Mouse (Mus musculus) brain, embryonic 14.5 days (tissue): ENCODE data around the gene Slc33a1. TPM values are rescaled to one million over a fixed set of nuclear protein-coding genes. Genes with fewer than 3 reads are reported as not detected.

ENCODE experiments used
- DNase-seq: peaks from one replicate; pipeline ENCODE4 v3.0.0-alpha.2; 2011; ENCODE audit warnings: low read depth
- CTCF ChIP-seq: fragments of 200-500 bp; IDR thresholded peaks from 2 replicates; pipeline ENCODE4 v1.5.1; 2012; ENCODE audit warnings: inconsistent platforms, mild to moderate bottlenecking, moderate library complexity, borderline replicate concordance; ENCODE audit not compliant: insufficient read depth, insufficient read length; ENCODE audit errors: extremely low read depth
- POLR2A ChIP-seq: fragments of 200-500 bp; IDR thresholded peaks from 2 replicates; pipeline ENCODE4 v1.6.1; 2012; ENCODE audit warnings: mild to moderate bottlenecking, inconsistent platforms, borderline replicate concordance; ENCODE audit not compliant: poor library complexity, insufficient read depth, insufficient read length, severe bottlenecking; ENCODE audit errors: extremely low read depth
- polyA plus RNA-seq: library from polyadenylated mRNA; depleted of rRNA; stranded (reverse); fragments of >200 nt; gene quantifications from 2 replicates; pipeline ENCODE4 v1.2.3, GENCODE M21; 2012; rRNA removed

Gene Slc33a1
- polyA plus RNA-seq: 12.9 and 15.0 TPM in 2 replicates

DNA sequence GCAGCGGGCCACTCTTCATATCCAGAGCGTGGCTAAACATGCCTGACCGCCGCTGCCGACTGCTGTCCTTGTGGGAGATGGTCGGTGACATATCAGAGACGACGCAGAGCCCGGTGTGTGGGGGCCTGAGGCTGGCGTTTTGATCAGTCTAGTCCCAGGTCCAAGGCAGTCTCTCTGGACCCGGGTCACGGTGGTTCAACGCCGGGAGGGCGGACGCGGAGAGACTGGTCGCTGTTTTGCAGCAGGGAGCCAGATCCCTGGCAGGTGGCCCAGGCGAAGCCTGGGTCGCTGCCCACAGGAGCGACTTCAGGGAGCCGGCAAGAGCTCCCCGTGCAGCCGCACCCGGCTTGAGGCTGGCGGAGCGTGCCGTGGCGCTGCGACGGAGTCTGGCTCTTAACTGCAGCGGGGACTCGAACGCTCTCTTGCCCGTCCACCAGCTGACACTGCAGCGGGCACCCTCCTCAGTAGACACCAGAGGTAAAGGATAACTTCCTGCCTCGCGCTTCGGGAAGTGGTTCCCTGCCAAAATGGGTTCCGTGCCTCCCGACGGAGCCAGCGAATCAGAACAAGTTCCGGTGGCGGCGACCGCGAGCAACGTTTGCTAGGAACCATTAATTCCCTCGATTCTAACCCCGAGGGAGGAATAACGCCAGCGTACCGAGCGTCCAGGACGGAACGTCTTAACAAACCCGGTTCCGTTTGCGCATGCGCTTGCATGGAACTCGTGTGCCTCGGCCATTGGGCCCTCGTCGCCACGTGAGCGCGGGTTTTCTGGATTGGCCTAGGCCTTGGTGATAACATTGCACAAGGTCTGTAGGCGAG is at the start of gene Slc33a1:
Gene Slc33a1 (minus strand): TSS at position 669 of the 822 bp plus-strand sequence.
- peak; percentile 100 for DNase-seq
- TF ChIP-seq CTCF: no peak
- peak; percentile 40; the same call in 1 of the 2 replicates for TF ChIP-seq POLR2A

- TF ChIP-seq CTCF: no peak
- no peak for TF ChIP-seq POLR2A
- DNase-seq: no peak
These were observed 24.3 kb upstream of the Slc33a1 start for GRCm38 (mm10) chr3:63988722-63989440.

- TF ChIP-seq POLR2A (no peak), CTCF (no peak)
- no peak for DNase-seq
These were observed 22.1 kb upstream of the Slc33a1 start for GRCm38 (mm10) chr3:63986656-63987055.

- no peak for DNase-seq
- TF ChIP-seq POLR2A (no peak), CTCF (no peak)
These were observed 13.3 kb upstream of the Slc33a1 start for GRCm38 (mm10) chr3:63977895-63978294.

- TF ChIP-seq POLR2A: peak; percentile 57; the same call in 1 of the 2 replicates
- no peak for TF ChIP-seq CTCF
- peak; percentile 97 for DNase-seq
These were observed 11.7 kb upstream of the Slc33a1 start, which contains the start of gene Gmps for GRCm38 (mm10) chr3:63975955-63976908. Gmps (plus strand) TSS chr3:63976106.

DNA sequence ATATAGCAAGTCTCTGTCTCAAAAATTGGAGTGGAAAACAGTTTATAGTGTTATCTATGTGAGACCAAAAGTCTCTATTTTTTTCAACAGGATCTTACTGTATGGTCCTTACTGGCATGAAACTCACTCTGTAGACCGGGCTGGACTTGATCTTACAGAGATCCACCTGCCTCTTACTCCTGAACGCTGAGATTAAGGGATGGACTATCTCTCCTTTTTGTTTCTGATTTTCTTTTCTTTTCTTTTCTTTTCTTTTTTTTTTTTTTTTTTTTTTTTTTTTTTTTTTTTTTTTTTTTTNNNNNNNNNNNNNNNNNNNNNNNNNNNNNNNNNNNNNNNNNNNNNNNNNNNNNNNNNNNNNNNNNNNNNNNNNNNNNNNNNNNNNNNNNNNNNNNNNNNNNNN is 1.4 kb upstream of the Slc33a1 start:
- no peak for DNase-seq
- no peak for TF ChIP-seq CTCF
- TF ChIP-seq POLR2A: no peak

DNA sequence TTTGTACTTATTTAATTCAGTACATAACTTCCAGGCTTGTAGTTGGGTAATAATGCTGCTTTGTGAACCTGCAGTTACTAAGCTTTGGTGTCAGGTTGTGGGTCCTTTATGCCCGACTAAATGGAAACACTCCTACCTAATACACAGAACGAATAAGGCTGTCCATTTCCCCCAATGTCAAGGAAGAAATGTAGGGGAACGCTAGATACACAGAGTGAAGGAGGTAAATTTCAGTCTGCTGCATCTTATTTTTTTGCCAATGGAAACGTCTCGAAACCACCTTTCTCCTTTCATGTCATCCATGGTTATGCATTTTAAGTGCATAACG is 318 bp upstream of the Slc33a1 start:
- DNase-seq: no peak
- TF ChIP-seq POLR2A: no peak
- no peak for TF ChIP-seq CTCF

GRCm38 (mm10) chr3:63963421-63964099 is 1.0 kb downstream of the Slc33a1 start:
- TF ChIP-seq CTCF (no peak), POLR2A (no peak)
- DNase-seq: peak; percentile 25

DNA sequence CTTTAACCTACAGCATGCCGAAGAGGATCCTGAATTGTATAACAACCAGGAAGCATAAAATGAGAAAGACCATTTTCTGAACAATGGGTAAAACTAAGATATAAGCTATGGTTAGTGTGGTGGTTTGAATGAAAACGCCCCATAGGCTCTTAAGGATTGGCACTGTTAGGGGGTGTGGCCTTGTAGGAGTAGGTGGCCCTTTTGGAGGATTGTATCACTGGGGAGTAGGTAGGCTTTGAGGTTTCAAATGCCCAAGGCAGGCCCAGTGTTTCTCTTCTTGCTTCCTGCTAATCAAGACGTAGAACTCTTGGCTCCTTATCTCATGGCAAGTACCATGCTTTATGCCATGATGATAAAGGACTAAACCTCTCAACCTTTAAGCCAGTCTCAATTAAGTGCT is 14.7 kb downstream of the Slc33a1 start:
- TF ChIP-seq CTCF (no peak), POLR2A (no peak)
- no peak for DNase-seq

GRCm38 (mm10) chr3:63941204-63941850 is 23.2 kb downstream of the Slc33a1 start:
- TF ChIP-seq CTCF: no peak
- no peak for TF ChIP-seq POLR2A
- DNase-seq: peak; percentile 66

DNA sequence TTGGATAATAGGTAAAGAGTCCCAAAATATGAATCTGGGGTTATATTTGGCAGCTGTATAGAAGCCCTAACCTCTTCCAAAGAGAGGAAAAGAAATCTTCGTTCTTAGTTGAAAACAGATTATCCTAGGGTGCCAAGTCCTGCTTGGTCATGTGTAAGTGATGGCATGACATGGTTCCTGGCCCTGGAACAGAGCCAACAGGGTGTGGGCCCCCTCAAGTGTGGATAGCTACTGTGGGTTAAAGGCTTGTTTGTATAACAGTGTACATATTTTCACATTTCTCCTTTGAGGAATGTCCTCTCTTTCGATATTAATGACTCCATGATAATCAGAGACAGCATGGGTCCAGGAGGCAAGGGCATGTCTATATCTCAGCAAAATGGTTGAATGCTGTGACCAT is 25.6 kb downstream of the Slc33a1 start:
- no peak for DNase-seq

More for the DNA sequence above, 25.6 kb downstream of the Slc33a1 start:
- no peak for TF ChIP-seq POLR2A
- TF ChIP-seq CTCF: no peak
